Mouse (Mus musculus) stomach, postnatal 0 days (tissue): ENCODE data around the gene Rnf25.

Source experiments
- CTCF ChIP-seq: IDR thresholded peaks from 2 replicates; pipeline ENCODE4 v1.5.1; 2016; ENCODE audit warnings: antibody characterized with exemption, low read depth, mild to moderate bottlenecking, moderate library complexity
- EP300 ChIP-seq: optimal IDR thresholded peaks from 2 replicates; pipeline ENCODE3; 2016; ENCODE audit warnings: antibody characterized with exemption

GRCm38 (mm10) chr1:74626076-74626475 lies 24.9 kb upstream of the Rnf25 start:
- no peak for TF ChIP-seq EP300
- TF ChIP-seq CTCF, result no peak
